Mouse (Mus musculus) spleen, postnatal 4 days (tissue): ENCODE data around the gene Dazap2.
A peak's percentile ranks its signal among the peaks of the same experiment; 100 is the strongest.
"Not testable (repeated sequence)": the region's sequence is repeated elsewhere in the genome, so short reads cannot be mapped to it uniquely, and the experiment has no call there.

Experiments used
- DNase-seq, 2 experiments: peaks; one replicate each; pipeline ENCODE4 v3.0.0; 2022; ENCODE audit warnings: low spot score in 2 of 2

Gene Dazap2

DNA sequence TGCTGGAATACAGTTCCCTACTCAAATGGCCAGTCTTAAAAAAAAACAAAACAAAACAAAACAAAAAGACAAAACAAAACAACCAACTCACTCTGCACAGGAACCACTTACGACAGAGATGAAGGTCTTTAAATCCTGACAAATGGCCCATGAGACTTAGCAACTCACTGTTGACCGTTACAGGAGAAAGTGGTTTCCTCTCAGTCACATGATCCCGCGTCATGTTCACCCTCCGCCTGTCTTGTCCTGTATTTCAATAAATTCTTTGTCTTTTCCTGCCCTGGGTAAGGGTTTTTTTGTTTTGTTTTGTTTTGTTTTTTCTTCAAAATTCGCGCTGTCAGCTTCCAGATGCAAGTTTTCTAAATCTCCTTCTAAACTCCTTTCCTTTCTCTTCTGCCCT lies 3.2 kb upstream of the Dazap2 start:
- DNase-seq, result no peak

- no peak for DNase-seq
Measured at GRCm38 (mm10) chr15:100612432-100612831, 2.7 kb upstream of the Dazap2 start.

GRCm38 (mm10) chr15:100613584-100613983 lies 1.6 kb upstream of the Dazap2 start:
- DNase-seq, result peak; percentile 78 to 88

DNA sequence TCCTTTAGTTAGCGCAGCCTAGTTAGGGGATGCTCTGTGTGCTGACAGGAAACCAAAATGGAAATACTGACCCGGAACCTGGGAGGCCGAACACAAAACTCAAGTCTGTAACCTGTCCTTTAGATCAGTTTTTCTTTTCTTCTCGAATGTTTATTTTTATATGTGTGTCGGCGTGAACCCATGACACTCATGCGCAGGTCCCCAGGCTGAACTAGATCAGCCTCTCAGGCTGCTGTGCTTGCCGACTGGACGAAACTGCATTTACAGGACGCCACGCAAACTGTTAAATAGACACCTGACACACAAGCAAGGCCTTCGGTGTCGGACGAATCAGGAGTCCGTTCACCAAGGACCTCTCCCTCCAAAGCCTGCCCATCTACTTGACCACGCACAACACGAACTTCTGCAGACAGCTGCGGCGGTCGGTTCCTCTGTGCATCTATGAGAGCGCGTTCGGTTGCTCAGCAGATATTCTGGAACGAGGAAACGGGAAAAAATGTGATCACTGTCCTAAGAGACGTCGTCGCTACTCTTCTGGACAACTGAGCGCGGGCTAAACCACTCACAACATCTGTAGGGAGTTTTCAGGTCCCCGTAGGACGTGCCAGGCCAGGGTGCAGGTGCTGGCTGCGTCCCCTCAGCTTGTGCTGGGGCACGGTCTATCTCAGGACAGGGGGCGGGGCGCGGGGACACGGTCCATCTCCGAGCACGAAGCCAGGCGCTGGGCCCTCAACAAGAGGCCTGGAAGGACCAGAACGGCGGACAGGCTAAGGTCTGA lies 742 bp upstream of the Dazap2 start:
- no peak for DNase-seq

GRCm38 (mm10) chr15:100615825-100616220 lies 674 bp downstream of the Dazap2 start:
- DNase-seq, result peak; percentile 89 to 96

DNA sequence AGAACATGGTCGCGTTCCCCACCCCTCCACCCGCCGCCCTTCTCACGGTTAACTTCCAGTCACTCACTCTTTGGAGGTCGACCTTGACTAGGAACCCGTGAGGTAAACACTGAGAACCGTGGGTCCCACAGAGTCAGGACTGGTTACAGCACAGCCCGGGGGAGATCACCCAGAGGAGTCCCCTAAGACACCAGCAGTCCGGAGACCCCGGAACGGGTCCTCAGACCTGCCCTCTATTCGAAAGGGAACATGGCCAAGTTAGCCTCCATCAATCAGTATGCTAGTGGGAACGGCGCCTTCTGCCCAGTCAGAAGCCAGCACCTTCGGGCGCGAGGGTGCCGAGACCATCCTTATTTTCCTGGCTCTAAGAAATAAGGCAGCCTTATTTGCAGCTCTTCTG lies 1.1 kb downstream of the Dazap2 start:
- DNase-seq, result no peak

GRCm38 (mm10) chr15:100619200-100619599 lies 4.1 kb downstream of the Dazap2 start:
- no peak for DNase-seq

GRCm38 (mm10) chr15:100621671-100622070 lies 6.5 kb downstream of the Dazap2 start:
- DNase-seq, result not testable (repeated sequence)

- no peak for DNase-seq
Measured at GRCm38 (mm10) chr15:100622164-100622563, 7.0 kb downstream of the Dazap2 start.

- no peak for DNase-seq
Measured at GRCm38 (mm10) chr15:100623754-100624153, 8.6 kb downstream of the Dazap2 start.

GRCm38 (mm10) chr15:100624435-100624834 lies 9.3 kb downstream of the Dazap2 start:
- DNase-seq, result no peak

- no peak for DNase-seq
Measured at GRCm38 (mm10) chr15:100627287-100627686, 12.1 kb downstream of the Dazap2 start.

GRCm38 (mm10) chr15:100627774-100628370 lies 12.7 kb downstream of the Dazap2 start:
- no peak for DNase-seq

DNA sequence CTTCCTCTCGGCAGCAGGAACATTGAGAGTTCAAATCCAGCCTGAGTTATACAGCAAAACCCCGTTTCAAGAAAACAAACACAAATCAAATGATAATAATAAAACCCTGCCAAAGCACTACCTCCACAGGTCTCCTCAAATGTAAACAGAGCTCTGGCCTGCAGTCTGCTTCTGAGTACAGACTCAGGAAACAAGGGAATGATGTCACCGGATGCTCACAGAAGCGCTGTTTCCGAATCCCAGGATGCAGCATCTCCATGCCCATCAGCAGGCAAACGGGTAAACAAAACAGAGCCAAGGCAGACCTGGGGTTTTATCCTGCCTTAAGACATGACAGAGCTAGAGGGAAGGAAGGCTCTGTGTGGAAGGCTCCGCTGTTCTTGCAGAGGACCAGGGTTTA lies 13.6 kb downstream of the Dazap2 start:
- DNase-seq, result no peak

- DNase-seq, result no peak
Measured at GRCm38 (mm10) chr15:100630126-100630525, 15.0 kb downstream of the Dazap2 start.

GRCm38 (mm10) chr15:100631454-100632170 lies 16.5 kb downstream of the Dazap2 start:
- DNase-seq, result no peak

- DNase-seq, result no peak
Measured at GRCm38 (mm10) chr15:100632323-100632722, 17.2 kb downstream of the Dazap2 start.

DNA sequence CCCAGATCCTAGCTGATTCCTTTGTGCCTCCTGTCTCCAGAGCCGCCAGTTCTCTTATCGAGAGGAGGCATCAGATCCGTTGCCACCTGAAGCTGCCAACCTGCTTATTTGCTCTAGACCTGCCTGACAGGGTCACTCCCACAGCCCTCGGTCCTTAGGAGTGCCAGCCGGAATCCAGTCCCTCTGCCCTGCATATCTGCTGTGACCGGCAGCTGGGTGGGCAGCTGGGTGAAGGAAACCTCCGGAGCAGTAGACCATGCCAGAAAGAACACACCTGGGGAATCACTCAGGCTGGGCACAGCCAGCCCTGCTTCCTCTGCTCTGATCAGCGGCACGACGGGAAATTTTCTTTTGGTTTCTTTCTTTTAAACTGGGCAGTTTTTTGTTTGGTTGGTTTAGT lies 18.2 kb downstream of the Dazap2 start:
- no peak for DNase-seq

GRCm38 (mm10) chr15:100635239-100635638 lies 20.1 kb downstream of the Dazap2 start:
- no peak for DNase-seq

- DNase-seq, result no peak
Measured at GRCm38 (mm10) chr15:100635851-100636645, 20.9 kb downstream of the Dazap2 start.

GRCm38 (mm10) chr15:100636700-100637501 lies 21.8 kb downstream of the Dazap2 start, which contains the start of gene Smagp:
TSS of gene Smagp (minus strand) at chr15:100636940.
- DNase-seq, result peak in 1 of 2 experiments; percentile 68
